Mouse (Mus musculus): ENCODE measurements around the gene Cenpo. TPM values are rescaled to one million over a fixed set of nuclear protein-coding genes. Genes with fewer than 3 reads are reported as not detected.

The Cenpo gene
- 7.9 and 9.8 TPM in 2 replicates for polyA plus RNA-seq (2015; fragmentation: Nextera tagmentation; extraction: Ambion mirVana)

GRCm38 (mm10) chr12:4233572-4234508, at the start of gene Cenpo, which contains the start of gene Ptrhd1:
Gene Cenpo (minus strand): TSS chr12:4234294.
Gene Ptrhd1 (plus strand): TSS chr12:4234027.
- under 1% methylated on average over 50 of the region's 50 CpGs for WGBS
- H3K36me3 ChIP-seq (ENCODE audit: control insufficient read depth, insufficient read depth) = peaks cover 17% of the 10 kb centered on the region
- H3K4me1 ChIP-seq (ENCODE audit: control insufficient read depth, insufficient read depth, low read length) = peaks cover 12% of the 10 kb centered on the region
- H3K27ac ChIP-seq (ENCODE audit: low read length) = peak within 1 kb of the TSS; percentile 98
- no peaks in the 10 kb centered on the region for H3K27me3 ChIP-seq (ENCODE audit: control insufficient read depth, insufficient read depth, low read length)
- H3K9ac ChIP-seq (ENCODE audit: low read length) = peak within 1 kb of the TSS; percentile 85
- H3K4me3 ChIP-seq (ENCODE audit: low read length) = peak within 1 kb of the TSS; percentile 71
- H3K9me3 ChIP-seq (replicated peaks; ENCODE audit: control insufficient read depth, low read length) = no peaks in the 10 kb centered on the region
- ATAC-seq (replicated peaks; ENCODE audit: extremely low read depth, insufficient read depth, low FRiP score) = peak; percentile 98
- peak within 1 kb of the TSS; percentile 74 for H3K4me2 ChIP-seq (ENCODE audit: low read depth, low read length)

- no peak overlapping the region for H3K9ac ChIP-seq (ENCODE audit: low read length)
- WGBS = 83% methylated on average over 3 of the region's 3 CpGs
- no peak overlapping the region for H3K4me2 ChIP-seq (ENCODE audit: low read depth, low read length)
- no peaks in the 10 kb centered on the region for H3K9me3 ChIP-seq (replicated peaks; ENCODE audit: control insufficient read depth, low read length)
- ATAC-seq (replicated peaks; ENCODE audit: extremely low read depth, insufficient read depth, low FRiP score) = no peak
- peaks cover 5% of the 10 kb centered on the region for H3K4me1 ChIP-seq (ENCODE audit: control insufficient read depth, insufficient read depth, low read length)
- no peaks in the 10 kb centered on the region for H3K27me3 ChIP-seq (ENCODE audit: control insufficient read depth, insufficient read depth, low read length)
- no peak overlapping the region for H3K27ac ChIP-seq (ENCODE audit: low read length)
- H3K36me3 ChIP-seq (ENCODE audit: control insufficient read depth, insufficient read depth) = no peaks in the 10 kb centered on the region
- no peak overlapping the region for H3K4me3 ChIP-seq (ENCODE audit: low read length)
Observed at GRCm38 (mm10) chr12:4279878-4280277, 45.8 kb upstream of the Cenpo start.

GRCm38 (mm10) chr12:4278978-4279755, 45.1 kb upstream of the Cenpo start:
- 89% methylated on average over 3 of the region's 3 CpGs for WGBS
- Histone ChIP-seq H3K4me2 (ENCODE audit: low read depth, low read length) (no peak overlapping the region), H3K9ac (ENCODE audit: low read length) (no peak overlapping the region), H3K4me3 (ENCODE audit: low read length) (no peak overlapping the region), H3K27ac (ENCODE audit: low read length) (no peak overlapping the region), H3K4me1 (ENCODE audit: control insufficient read depth, insufficient read depth, low read length) (peaks cover 5% of the 10 kb centered on the region), H3K36me3 (ENCODE audit: control insufficient read depth, insufficient read depth) (peaks cover 4% of the 10 kb centered on the region), H3K27me3 (ENCODE audit: control insufficient read depth, insufficient read depth, low read length) (no peaks in the 10 kb centered on the region), H3K9me3 (replicated peaks; ENCODE audit: control insufficient read depth, low read length) (no peaks in the 10 kb centered on the region)
- no peak for ATAC-seq (replicated peaks; ENCODE audit: extremely low read depth, insufficient read depth, low FRiP score)

GRCm38 (mm10) chr12:4271078-4271477, 37.0 kb upstream of the Cenpo start:
- Histone ChIP-seq H3K27me3 (ENCODE audit: control insufficient read depth, insufficient read depth, low read length) (no peaks in the 10 kb centered on the region), H3K4me2 (ENCODE audit: low read depth, low read length) (no peak overlapping the region), H3K9me3 (replicated peaks; ENCODE audit: control insufficient read depth, low read length) (peaks cover 9% of the 10 kb centered on the region), H3K4me3 (ENCODE audit: low read length) (no peak overlapping the region), H3K4me1 (ENCODE audit: control insufficient read depth, insufficient read depth, low read length) (no peaks in the 10 kb centered on the region), H3K27ac (ENCODE audit: low read length) (no peak overlapping the region), H3K9ac (ENCODE audit: low read length) (no peak overlapping the region), H3K36me3 (ENCODE audit: control insufficient read depth, insufficient read depth) (peaks cover 35% of the 10 kb centered on the region)
- WGBS = 93% methylated on average over 6 of the region's 6 CpGs
- no peak for ATAC-seq (replicated peaks; ENCODE audit: extremely low read depth, insufficient read depth, low FRiP score)

GRCm38 (mm10) chr12:4267765-4268164, 33.7 kb upstream of the Cenpo start:
- Histone ChIP-seq H3K9ac (ENCODE audit: low read length) (no peak overlapping the region), H3K4me2 (ENCODE audit: low read depth, low read length) (no peak overlapping the region), H3K27me3 (ENCODE audit: control insufficient read depth, insufficient read depth, low read length) (no peaks in the 10 kb centered on the region), H3K4me3 (ENCODE audit: low read length) (no peak overlapping the region), H3K36me3 (ENCODE audit: control insufficient read depth, insufficient read depth) (peaks cover 34% of the 10 kb centered on the region), H3K4me1 (ENCODE audit: control insufficient read depth, insufficient read depth, low read length) (no peaks in the 10 kb centered on the region), H3K27ac (ENCODE audit: low read length) (no peak overlapping the region), H3K9me3 (replicated peaks; ENCODE audit: control insufficient read depth, low read length) (peaks cover 9% of the 10 kb centered on the region)
- ATAC-seq (replicated peaks; ENCODE audit: extremely low read depth, insufficient read depth, low FRiP score) = no peak
- WGBS = 92% methylated on average over 4 of the region's 4 CpGs

GRCm38 (mm10) chr12:4252742-4253655, 18.9 kb upstream of the Cenpo start:
- 82% methylated on average over 16 of the region's 16 CpGs for WGBS
- no peak for ATAC-seq (replicated peaks; ENCODE audit: extremely low read depth, insufficient read depth, low FRiP score)
- Histone ChIP-seq H3K4me1 (ENCODE audit: control insufficient read depth, insufficient read depth, low read length) (no peaks in the 10 kb centered on the region), H3K9ac (ENCODE audit: low read length) (no peak overlapping the region), H3K4me3 (ENCODE audit: low read length) (no peak overlapping the region), H3K9me3 (replicated peaks; ENCODE audit: control insufficient read depth, low read length) (no peaks in the 10 kb centered on the region), H3K27ac (ENCODE audit: low read length) (no peak overlapping the region), H3K36me3 (ENCODE audit: control insufficient read depth, insufficient read depth) (peaks cover 10% of the 10 kb centered on the region), H3K4me2 (ENCODE audit: low read depth, low read length) (no peak overlapping the region), H3K27me3 (ENCODE audit: control insufficient read depth, insufficient read depth, low read length) (no peaks in the 10 kb centered on the region)

GRCm38 (mm10) chr12:4249786-4250185, 15.7 kb upstream of the Cenpo start:
- ATAC-seq (replicated peaks; ENCODE audit: extremely low read depth, insufficient read depth, low FRiP score) = no peak
- Histone ChIP-seq H3K9ac (ENCODE audit: low read length) (no peak overlapping the region), H3K4me1 (ENCODE audit: control insufficient read depth, insufficient read depth, low read length) (no peaks in the 10 kb centered on the region), H3K27ac (ENCODE audit: low read length) (no peak overlapping the region), H3K4me3 (ENCODE audit: low read length) (no peak overlapping the region), H3K27me3 (ENCODE audit: control insufficient read depth, insufficient read depth, low read length) (no peaks in the 10 kb centered on the region), H3K9me3 (replicated peaks; ENCODE audit: control insufficient read depth, low read length) (no peaks in the 10 kb centered on the region), H3K36me3 (ENCODE audit: control insufficient read depth, insufficient read depth) (peaks cover 15% of the 10 kb centered on the region), H3K4me2 (ENCODE audit: low read depth, low read length) (no peak overlapping the region)
- WGBS = 82% methylated on average over 6 of the region's 6 CpGs

GRCm38 (mm10) chr12:4245742-4246141, 11.6 kb upstream of the Cenpo start:
- H3K4me3 ChIP-seq (ENCODE audit: low read length) = no peak overlapping the region
- 82% methylated on average over 10 of the region's 10 CpGs for WGBS
- peaks cover 7% of the 10 kb centered on the region; the same call in 1 of the 2 replicates for H3K36me3 ChIP-seq (ENCODE audit: control insufficient read depth, insufficient read depth)
- no peak overlapping the region for H3K4me2 ChIP-seq (ENCODE audit: low read depth, low read length)
- no peak overlapping the region for H3K9ac ChIP-seq (ENCODE audit: low read length)
- no peaks in the 10 kb centered on the region for H3K9me3 ChIP-seq (replicated peaks; ENCODE audit: control insufficient read depth, low read length)
- no peak overlapping the region for H3K27ac ChIP-seq (ENCODE audit: low read length)
- ATAC-seq (replicated peaks; ENCODE audit: extremely low read depth, insufficient read depth, low FRiP score) = no peak
- 0 out of 2 replicates have a peak, but pooled peaks cover 2% of the 10 kb centered on the region for H3K4me1 ChIP-seq (ENCODE audit: control insufficient read depth, insufficient read depth, low read length)
- H3K27me3 ChIP-seq (ENCODE audit: control insufficient read depth, insufficient read depth, low read length) = no peaks in the 10 kb centered on the region
